Mouse (Mus musculus) hematopoietic stem cell, adult 5-6 weeks (primary cell): ENCODE measurements at regions not wholly inside any gene's neighbourhood (a gene's known extent, or its start where the extent isn't known, plus 50 kb on each side); places are given as distances from the start of the nearest gene placed in this dataset.

Experiments used
- ATAC-seq, 2 experiments: fragments of 125-278 bp in 1 of 2; replicated peaks in 1 of 2; 2 replicates each; pipeline ENCODE4 v1.8.0; 2016 to 2017; ENCODE audit warnings: inconsistent platforms in 2 of 2, mild to moderate bottlenecking in 2 of 2, moderate number of reproducible peaks in 2 of 2, low read depth in 1 of 2, moderate TSS enrichment in 1 of 2; ENCODE audit not compliant: low FRiP score in 2 of 2, poor library complexity in 2 of 2, severe bottlenecking in 2 of 2, insufficient read depth in 1 of 2, low TSS enrichment in 1 of 2

DNA sequence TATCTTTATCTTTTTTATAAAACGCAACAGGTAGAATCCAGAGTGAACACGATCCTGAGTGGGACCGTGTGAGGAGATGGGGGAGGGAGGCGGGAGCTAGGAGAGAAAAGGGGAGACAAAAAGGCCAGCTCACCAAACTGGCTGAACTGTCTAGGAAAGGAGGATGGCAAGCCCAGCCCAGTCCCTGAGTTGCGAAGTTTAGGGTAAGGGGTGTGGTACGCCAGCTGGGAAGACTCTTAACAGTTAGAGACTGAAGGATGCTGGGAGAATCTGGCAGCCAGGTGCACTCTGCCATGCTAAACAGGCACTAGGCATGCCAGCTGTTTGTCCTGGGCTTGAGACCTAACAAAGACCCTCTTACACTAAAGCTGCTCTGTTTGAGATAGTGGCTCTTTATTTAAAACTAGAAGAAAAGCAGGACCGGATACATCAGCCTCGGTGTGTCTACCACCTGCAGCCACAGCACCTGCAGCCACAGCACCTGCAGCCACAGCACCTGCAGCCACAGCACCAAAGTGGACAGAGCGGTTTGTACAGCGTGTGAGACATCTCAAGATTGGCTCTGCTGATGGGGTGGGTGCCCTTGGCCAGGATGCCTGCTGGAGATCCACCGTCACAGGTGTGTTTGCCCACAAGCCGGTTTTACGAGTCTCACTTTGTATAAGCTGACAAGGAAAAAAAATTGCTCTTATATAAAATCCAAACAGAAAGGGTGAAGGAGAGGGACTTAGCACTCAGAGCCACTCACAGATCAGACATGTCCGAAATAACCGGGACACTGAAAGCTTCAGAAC, 225.1 kb upstream of the Amigo2 start:
- no peak for ATAC-seq

DNA sequence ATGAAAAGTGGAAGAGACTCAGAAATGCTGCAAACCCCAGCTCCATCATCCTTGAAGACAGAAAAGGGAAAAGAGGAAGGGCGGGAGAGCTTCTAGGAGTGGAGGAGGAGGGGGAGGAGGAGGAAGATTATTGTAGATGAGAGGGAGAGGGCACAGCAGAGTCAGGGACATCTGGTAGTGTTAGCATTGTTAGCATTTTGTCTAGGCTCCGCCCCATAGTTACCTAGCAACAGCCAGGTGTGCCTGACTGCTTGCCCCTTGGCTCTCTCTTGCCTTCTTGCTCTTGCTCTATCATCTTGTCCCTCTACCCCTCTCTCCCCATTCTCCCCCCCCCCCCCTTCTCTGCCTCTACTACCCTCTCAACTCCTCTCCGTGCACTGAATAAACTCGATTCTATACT, 224.4 kb upstream of the Amigo2 start:
- ATAC-seq: no peak

DNA sequence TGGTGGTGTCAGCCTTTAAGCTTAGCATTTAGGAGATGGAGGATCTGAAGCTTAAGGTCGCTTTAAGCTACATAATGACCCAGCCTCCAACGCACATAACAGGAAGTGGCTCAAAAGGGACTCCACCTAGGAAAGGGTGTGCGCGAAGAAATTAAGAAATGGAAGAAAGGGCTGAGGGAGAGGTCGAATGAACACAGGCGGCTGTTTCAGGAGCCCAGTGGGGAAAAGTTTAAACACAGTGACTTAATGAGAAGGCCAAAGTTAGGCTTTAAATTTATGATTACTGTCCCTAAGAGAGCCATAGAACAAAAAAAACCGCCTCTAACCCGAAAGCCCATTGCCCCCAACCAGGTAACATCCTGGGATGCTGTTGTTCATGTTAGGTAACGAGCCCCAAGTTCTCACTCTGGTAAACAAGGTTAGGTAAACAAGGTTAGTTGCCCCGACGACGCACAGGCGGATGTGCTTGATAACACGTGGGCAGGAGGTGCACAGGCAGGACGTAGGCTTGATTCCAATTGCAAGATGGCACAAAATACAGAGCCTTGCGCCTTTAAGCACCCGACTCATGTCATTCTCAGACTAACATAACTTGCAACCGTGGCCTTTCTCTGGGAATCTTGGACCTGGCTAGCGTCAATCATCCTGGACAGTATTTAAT, 222.7 kb upstream of the Amigo2 start:
- ATAC-seq: peak in 1 of 2 experiments; percentile 14; a peak in 1 of 4 replicates

DNA sequence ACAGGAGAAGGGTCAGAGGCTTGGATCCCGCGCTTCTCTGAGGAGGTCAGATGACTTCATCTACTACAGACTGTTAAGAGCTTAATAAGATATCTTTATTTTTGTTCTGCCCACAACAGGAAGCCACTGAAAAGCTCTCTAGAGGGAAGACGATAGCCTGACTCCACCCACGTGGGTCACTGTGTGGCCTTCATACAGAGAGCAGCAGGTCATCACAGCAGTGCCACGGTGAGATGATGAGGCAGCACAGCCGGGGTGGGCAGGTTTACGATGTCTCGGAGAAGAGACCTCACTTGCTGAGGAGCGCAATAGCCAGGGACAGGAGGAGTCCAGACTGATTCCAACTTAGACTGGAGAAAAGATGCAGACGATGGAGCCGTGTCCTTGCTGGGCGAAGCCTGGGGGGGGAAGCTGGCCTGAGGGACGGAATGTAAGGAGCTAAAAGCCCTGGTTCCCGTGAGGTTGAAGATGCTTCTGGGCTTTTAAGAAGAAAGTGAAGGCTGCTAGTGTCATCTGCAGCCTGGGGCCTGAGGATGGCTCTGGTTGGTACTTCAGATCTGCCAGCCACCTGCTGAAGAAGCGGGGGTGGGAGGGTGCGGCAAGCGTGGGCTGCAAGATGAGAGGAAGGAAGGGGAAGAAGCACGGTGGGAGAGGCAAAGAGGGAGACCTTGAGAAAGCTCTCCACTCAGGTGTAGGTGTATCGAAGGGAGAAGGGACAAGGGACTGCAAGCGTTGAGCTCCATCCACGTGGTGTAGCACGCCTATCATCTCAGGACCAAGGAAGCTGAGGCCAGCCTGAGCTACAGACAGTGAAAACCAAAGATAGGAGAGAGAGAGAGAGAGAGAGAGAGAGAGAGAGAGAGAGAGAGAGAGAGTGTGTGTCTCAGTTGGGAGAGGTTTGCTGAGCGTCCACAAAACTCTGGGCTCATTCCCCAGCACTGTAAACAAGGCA, 221.9 kb upstream of the Amigo2 start:
- ATAC-seq: peak in 1 of 2 experiments; percentile 41; a peak in 1 of 4 replicates

DNA sequence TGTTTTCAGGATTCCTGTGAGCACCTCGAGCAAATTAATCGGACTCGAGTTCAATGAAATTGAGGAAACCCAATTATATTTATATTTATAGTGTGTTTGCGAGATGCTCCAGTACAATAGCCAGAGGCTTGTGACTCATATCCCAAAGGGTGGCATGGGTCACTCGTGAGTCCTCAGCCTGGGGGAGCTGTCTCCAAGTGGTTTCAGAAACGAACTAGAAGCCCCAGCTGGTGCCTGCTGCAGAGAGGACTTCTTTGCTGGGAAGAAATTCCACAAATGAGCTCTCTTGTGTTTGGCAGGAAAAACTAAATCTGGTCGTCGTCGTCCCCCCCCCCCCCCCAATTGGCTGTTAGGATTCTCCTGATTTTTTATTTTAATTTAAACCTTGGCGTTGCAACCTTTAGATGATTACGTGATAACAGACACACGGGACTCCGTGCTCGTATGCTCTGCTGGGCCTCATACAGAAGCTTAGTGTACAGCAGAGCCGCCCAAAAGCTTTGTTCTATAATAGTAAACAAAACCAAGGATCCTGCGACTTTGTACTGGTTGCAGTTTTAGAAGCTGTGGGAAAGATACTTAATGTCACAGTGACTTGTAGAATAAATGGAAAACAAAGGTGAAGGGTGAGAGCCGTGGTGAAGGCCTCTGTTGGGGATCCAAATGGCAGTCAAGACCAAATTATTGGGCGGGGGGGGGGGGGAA, 220.8 kb upstream of the Amigo2 start:
- no peak for ATAC-seq

DNA sequence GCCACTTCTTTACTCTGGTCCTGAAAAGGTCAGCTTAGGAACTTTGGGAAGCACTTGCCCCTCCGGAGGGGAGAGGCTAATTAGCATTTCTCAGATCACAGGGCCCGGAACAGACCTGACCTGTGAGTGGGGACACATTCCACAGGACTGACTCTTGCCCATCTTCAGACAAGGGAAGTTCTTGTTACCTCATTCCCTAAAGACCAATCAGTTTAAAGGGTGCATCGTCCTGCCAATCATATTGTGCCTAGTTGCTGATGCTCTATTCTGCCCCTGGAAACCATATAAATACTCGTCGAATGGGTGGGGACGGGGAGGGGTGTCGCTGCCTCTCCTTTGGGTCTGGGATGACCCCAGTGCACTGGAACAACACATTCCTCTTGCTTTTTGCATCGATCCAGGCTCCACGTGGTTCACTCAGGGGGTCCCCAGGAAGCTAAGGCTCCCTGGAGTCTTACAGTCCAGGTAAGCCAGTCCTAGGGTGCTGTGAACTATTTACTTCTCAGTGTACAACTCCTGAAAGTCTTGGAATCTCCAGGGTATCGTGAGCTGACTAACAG, 219.9 kb upstream of the Amigo2 start:
- no peak for ATAC-seq

DNA sequence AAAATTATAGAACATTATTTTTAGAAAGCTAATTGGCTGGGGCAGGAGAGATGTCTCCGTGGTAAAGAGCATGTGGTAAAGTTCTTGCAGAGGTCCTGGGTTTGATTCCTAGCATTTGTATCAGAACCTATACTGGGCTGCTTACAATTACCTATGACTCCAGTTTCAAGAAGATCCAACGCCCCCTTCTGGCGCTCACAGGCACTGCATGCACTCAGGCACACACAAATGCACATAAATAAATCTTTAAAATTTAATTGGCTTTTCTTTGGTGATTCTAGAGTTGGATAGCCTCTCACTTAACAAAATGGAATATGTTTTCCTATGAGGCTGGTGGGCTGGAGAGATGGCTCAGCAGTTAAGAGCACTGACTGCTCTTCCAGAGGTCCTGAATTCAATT, 219.0 kb upstream of the Amigo2 start:
- ATAC-seq: no peak

DNA sequence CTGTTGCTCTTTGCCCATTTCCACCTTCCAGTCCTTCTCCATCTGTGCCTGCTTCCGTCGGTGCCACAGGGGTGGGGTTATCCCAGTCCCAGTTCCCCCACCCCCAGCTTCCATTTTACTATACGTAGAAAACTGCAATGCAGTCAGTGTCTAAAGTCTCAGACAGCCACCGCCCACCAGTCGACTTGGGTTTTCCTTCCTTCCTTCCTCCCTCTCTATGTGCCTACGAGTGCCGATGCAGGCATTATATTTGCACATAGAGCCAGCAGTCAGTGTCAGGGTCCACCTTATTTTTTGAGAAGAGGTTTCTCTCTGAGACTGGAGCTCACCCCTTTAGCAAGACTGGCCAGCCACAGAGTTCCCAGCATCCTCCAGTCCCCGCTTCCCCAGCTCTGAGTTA, 218.3 kb upstream of the Amigo2 start:
- ATAC-seq: no peak

DNA sequence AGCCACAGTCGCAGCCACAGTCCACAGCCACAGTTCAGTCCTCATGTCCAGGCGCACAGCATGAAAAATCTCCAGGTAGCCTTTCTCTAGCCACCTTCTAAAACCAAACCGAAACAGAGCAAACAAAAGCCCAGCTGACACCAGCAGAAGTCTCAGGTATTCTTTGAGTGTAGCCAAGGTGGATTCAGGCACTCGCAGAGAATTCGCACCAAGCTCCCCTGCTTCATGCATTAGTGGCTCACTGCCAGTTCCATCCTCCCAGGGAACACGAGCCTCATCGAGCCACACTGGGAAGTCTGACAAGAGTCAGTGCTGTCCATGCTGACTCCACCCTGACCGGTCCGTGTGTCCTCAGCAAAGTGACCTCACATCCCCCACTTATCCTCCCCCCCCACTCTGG, 217.7 kb upstream of the Amigo2 start:
- ATAC-seq: no peak

DNA sequence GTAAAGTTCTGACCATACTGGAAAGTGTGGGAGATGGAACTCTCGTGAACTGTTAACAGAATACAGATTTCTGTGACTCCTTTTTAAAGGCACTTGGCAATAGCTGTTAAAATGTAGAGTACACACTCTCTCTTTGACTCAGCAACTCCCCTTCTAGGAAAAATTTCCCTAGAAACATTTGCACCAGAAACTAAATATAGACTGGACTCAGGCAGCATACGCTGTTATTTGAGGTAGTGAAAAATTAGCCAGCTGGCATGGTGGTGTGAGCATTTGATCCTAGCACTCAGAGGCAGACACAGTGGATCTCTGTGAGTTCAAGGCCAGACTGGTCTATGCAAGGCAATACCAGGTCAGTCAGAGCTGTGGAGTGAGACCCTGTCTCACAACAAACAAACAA, 215.5 kb upstream of the Amigo2 start:
- no peak for ATAC-seq

DNA sequence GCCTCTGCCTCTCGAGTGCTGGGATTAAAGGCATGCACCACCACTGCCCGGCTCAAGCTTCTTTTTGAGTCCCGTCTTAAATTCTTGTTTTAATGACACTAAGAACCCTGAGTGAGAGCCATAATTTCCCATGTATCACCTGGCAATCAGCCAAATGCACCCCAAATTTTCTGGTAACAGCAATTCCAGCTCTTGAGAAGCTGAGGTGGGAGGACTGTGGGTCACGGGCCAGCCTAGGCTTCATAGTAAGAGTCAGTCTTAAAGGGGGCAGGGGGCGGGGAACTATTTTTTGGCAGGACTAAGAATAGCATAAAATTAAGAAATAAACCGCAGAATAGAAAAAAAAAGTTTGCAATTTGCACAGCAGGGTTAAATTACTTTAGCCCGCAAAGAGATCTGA, 214.9 kb upstream of the Amigo2 start:
- ATAC-seq: no peak

DNA sequence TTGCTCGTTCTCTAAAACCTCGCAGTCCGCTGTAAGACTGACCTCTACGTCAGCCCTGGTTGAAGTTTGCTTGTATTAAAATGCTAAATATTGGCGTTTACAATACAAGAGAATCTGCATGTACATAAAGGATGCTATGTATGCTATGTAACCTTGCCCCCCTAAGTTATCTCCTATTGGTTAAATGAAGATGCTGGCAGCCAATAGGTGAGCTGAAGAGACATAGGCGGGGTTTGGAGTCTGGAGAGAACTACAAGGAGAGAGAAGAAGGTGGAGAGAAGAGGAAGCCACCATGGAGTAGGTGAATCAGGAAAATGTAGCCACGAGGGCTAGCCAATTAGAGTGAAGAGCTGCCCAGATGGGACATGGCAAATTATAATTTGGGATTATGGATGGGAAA, 214.0 kb upstream of the Amigo2 start:
- ATAC-seq: no peak

DNA sequence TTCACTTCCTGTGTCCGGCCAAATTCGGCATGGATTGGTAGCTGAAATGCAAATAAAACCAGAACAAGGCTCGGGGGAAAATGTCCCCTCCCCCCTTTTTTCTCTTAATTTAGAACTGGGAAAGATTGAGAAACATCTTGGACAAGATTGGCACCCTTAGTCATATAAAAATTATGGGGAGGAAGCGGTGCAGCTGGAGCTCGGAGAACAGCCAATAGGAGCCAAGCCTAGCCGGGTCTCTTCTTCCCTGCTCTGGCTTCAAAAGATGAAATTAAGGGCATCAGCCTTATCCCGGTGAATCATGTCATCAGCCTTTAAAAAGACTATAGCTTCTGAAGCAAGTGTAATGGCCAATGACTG, 213.3 kb upstream of the Amigo2 start:
- ATAC-seq: no peak

DNA sequence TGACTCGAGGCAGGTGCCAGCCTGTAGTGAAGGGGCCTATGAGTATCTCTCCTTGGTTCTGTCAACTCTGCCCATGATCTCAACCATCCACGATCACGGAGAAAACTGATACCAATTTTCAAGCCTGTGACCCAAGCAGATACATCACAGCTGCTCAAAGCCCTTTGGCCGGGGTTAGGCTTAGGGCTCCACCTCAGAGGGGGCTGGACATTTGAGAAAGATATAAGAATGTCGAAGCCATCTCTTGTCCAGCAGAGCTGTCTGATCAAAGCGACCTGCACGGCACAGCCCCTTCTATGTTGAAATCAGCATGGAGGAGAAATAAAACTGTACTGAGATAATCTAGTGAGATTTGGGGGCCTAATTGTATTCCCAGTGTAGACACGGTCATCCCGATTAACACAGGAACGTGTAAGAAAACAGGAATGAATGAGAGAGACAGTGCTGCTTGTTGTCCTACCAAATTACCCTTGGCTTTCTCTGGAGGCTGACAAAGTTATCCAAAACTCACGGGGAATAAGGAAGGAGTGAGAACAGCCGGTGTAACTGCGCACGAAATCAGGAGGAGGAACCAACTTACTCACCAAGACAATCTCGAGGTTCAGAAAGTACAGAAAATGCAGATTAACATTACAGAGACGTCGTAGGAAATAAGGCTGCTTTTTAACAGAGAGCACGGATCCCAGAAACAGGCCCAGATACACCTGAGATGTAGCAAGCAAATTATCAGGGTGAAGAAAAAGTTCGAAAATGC, 212.7 kb upstream of the Amigo2 start:
- ATAC-seq: no peak

DNA sequence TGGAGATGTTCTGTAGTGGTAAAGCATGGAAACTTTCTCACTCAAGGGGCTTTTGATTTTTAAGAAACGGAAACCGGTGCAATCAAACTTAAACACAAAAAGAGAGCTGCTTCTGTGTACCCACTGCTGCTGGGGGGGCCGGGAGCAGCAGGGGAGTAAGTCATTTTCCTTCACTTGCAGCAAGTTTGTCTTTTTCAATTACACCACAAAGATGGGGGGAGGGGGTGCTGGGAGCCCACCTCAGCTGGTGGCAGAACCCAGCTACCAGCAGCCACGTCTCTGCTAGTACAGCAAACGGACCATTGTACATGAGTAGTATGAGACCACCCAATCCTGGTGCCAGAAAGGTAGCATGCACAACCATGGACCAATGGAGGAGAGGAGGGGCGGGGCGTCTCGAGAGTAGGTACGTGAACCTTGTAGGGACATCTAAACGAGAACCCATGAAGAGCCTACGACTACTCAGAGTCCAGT, 211.7 kb upstream of the Amigo2 start:
- no peak for ATAC-seq

DNA sequence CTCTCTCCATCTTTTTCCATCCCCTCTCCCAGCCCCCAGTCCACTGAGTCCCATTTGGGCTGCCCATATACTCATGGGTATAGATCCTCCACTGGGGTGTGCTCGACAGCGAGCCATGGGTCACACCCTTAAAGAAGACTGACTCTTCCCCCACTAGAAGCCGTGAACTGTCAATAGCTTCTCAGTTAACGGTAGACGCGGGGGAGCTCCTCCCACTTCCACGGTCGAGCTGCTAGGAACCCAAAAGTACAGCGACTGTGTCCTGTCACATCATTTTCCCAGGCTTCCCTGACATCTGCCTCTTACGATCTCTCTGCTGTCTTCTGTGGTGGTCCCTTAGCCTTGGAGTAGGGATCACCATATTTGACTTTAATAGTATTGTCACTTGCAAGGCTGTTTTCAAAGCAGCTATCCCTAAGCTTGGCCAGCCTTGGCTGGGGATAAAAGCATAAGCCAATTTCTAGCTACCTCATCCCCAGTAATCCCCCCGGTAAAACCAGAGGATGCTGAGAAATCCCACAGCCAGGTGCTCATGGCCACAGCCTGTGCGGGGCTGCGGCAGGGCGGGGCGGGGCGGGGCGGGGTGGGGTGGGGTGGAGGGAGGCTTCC, 211.2 kb upstream of the Amigo2 start:
- no peak for ATAC-seq
